Mouse (Mus musculus) heart, postnatal 4 days (tissue): ENCODE data around the gene Taz. TPM values are rescaled to one million over a fixed set of nuclear protein-coding genes. Genes with fewer than 3 reads are reported as not detected.

Experiments used
- DNase-seq: peaks from one replicate; pipeline ENCODE4 v3.0.0; 2021
- microRNA-seq, 2 experiments: library from miRNA; unstranded; fragments of <30 nt; microRNA quantifications; one replicate each; pipeline ENCODE4 v1.2.0; 2021 to 2022
- total RNA-seq, 2 experiments: library from RNA; stranded (reverse); gene quantifications; 2 replicates each; pipeline ENCODE4 v1.2.3; 2021

Taz gene
- total RNA-seq, 2 experiments from 2014 or later: 39.3 to 46.4 TPM

DNA sequence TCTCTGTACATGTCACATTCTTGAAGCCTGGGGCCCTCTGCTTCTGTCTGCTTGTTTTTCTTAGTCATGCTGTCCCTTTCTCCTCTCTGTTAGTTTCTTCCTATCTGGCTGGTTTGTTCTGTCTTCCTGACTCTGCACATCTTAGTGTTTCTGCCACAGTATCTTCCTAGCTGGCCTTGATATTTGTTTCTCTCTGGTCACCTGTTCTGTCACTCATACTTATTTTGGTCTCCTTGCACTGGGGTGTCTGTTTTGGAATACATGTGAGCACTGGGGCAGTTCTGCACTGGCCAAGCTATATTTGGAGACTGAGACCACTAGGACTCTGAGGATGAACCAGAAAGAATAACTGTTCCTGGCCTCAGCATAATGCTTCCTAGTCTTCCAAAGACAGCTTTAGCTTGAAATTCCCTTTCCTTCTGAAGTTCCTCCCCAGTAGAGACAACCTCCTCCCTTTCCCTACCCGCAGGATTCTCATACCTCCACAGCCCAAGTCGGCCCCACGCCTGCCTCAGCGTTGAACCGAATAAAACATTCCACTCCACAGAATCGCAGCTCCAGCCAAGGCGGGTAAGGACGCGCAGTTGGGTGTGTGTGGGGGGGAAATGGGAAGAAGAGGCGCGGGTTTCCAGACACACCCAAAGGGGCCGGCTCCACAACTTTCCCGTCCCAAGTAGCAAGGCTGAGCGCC is 526 bp upstream of the Taz start:
- DNase-seq: no peak

- DNase-seq: peak; percentile 87
These were observed 831 bp downstream of the Taz start for GRCm38 (mm10) chrX:74282395-74283091.

DNA sequence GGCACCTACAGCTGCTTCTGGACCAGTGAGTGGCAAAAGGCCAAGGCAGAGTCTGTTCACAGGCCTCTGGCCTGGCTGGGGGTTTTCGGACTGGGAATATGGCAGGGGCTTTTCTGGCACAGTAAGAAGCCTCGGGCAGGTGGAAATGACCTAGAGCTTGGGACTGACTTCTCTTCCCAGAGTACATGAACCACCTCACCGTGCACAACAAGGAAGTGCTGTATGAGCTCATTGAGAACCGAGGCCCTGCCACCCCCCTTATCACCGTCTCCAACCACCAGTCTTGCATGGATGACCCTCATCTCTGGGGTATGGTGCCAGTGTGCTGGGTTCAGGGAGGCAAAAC is 1.4 kb downstream of the Taz start:
- no peak for DNase-seq

DNA sequence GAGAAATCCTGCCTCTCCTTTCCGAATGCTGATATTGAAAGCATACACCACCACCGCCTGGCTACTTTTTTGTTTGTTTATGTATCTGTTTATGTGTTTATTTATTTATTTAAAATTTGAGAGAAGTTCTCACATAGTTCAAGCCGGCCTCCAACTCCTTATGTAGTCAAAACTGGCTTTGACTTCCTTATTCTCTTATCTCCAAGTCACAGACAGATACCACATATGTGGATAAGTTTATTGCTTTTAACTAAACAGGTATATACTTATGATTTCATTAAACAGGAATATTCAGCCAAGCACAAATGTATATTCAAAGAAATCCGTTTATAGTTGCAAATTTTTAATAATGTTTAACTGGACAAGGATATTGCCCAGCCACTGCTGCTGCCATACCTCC is 11.7 kb downstream of the Taz start:
- DNase-seq: no peak

DNA sequence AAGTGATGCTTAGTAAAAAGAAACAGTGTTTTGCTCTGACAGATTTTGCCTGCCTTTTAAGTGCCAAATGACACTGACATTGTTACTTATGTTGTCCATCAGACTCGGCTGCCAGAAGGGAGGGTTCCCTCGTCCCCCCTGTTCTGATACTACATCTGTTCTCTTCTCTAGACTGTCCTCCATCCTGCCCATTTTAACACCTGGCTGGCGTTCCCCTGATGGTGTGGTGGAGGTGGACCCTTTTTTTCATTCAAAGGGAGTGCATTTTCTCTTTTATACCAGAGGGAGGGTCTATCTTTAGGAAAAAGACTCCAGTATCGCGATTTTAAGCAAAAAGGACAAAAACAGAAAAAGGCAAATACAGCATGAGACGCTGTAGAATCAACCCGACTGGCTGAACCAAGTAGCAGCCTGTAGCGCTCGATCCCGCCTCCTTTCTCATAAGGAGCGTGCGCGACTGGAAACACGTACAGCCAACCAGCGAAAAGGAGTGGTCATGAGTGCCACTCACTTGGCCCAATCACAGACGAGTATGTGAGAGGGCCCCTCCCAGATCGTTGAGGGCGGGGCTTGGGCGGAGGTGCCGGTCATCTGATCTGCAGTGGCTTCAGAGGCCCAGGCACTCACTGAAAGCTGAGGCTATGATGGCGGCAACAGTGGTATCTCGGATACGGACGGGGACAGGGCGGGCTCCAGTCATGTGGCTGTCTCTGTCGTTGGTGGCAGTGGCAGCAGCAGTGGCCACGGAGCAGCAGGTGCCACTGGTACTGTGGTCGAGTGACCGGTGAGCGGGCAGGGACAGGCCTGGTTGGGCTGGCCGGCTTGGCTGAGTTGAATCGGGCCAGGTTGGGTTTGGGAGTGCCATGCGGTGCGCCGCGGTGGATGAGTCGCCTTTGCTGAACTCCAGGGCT is 15.1 kb downstream of the Taz start, which contains the start of gene Atp6ap1:
Atp6ap1 (plus strand) TSS at position 560 of the 911 bp plus-strand sequence.
- DNase-seq: peak; percentile 95

- DNase-seq: no peak
These were observed 16.6 kb downstream of the Taz start for GRCm38 (mm10) chrX:74298348-74298747.

- no peak for DNase-seq
These were observed 18.0 kb downstream of the Taz start for GRCm38 (mm10) chrX:74299721-74300120.

DNA sequence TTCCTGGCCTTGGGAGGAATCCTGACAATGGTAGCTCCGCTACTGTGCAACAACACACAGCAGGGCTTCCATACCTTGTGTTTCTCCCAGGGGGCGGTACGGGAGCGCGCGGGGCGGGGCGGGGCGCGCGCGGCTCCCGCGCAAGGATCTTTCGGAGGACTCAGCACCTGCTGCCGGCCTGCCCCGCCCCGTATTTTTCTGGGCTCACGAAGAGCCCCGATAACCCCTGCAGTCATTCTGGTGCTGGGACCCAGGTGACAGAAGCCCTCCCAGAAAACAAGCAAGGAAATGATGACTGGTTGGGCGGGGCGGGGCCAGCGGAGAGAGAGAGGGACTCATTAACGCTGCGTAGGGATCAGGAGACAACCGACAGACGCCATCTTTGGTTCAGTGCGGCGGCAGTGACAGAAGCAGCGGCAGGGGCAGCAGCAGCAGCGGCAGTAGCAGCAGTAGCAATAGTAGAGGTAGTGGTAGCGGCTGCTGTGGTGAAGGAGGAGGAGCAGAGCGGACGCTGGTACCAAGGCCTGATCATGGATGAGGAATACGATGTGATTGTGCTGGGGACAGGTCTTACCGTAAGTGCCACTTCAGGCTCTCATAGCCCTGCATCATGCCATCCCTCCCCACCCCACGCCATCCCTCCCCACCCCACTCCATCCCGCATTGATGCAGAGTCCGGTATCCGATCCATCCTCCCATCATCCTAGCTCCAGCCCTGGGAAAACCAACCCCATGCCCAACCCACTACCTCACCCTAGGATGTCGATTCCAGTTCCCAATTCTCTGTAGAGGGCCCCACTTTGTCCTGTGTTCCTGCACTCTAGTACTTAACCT is 23.4 kb downstream of the Taz start, which contains the start of gene Gdi1:
Gdi1 (plus strand) TSS at position 132 of the 834 bp plus-strand sequence.
- DNase-seq: peak; percentile 75

DNA sequence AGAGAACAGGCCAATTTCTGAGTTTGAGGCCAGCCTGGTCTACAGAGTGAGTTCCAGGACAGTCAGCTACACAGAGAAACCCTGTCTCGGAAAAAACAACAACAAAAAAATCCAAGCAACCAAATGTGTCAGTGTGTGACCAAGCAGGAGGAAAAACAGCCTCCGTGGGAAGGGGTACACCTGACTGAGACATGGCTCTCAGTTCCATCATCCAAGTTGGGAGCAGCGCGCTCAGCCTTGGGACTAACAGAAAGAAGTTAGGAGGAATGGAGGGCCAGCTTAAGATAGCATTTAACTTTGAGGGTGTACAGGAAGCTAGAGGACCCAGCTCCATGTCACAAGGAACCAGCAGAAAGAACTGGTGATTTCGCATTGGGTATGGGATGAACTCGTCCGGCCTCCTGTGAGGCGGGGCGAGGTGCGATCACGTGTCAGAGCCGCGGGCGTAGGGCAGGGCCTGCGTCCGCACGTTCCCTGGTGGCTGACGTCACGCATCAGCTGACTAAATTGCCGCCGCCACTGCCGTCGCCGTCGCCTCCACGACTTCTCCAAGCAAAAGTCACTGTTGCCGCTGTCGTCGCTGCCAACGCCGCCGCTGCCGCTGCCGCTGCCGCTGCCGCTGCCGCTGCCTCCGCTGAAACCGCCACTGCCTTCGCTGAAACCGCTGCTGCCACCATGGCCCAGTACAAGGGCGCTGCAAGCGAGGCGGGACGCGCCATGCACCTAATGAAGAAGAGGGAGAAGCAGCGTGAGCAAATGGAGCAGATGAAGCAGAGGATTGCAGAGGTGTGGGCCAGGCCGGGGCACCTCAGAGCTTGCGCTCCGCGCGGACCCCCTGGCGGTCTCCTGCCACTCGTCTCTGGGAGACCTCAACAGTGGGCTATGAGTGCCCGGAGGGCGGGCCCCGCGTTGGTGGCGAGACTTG is 31.1 kb downstream of the Taz start, which contains the start of gene Fam50a:
Fam50a (plus strand) TSS at position 494 of the 925 bp plus-strand sequence.
- DNase-seq: peak; percentile 87

DNA sequence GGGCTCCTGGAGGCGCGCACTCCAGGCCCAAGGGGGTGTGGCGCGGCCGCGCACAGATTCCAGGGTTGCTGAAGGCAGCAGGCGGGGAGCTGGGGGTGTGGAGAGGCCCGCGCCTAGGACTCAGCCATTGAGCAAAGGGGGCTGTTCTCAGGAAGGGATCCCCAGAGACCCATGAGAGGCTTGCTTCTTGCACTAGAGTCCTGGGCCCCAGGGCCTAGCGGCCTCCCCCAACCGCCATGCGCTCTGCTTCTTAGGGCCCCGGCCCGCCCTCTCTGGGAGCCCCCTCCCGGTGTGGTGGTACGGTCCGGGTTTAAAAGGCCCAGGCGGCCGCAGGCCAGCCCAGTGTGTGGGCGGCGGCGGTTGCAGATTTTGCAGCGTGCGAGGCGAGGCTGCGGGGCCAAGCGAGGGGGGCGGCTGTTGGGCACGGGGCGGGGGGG is 47.0 kb downstream of the Taz start, which contains the start of gene Plxna3:
Plxna3 (plus strand) TSS at position 342 of the 437 bp plus-strand sequence.
- peak; percentile 71 for DNase-seq

DNA sequence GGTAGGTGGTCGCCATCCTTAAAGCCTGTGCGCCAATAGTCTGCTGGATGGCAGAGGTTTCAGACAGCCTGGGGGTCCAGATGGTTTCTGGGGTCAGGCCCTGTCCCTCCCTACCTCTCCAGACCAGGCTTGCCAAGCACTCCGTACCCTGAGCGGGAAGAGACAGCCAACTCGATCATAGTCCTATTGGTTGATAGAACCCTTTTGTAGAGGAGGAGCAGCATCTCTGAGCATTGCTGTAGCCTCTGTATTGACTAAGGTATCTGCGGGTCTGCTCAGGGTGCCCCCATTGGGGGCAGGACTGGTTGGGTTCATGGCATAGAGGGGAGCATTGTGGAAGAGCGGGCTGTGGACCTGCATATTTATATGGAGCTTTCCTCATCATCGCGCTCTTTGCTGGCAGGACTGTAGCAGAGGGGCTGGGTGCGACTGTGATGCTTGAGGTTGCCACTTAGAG is 47.5 kb downstream of the Taz start:
- DNase-seq: no peak

- no peak for DNase-seq
These were observed 48.6 kb downstream of the Taz start for GRCm38 (mm10) chrX:74330166-74330930.

Small RNA genes lying within 50 kb of the gene (microRNA-seq; reads per million reads assigned to microRNA genes)
- gene Mir7091: 1.2 to 3.1 reads per million in 2 experiments
- gene Mir7092: 0 reads per million in 2 experiments

Other genes with a start within 250 kb of the Taz start
- gene Opn1mw, start 154.4 kb upstream of the Taz start, total RNA-seq: not detected
- 10 to 100 TPM; 37.6 to 39.6 TPM for gene Mecp2, start 146.5 kb upstream of the Taz start, total RNA-seq
- gene Tex28, start 114.1 kb upstream of the Taz start, total RNA-seq: not detected
- gene Tktl1, start 104.7 kb upstream of the Taz start, total RNA-seq: not detected
- gene Flna, start 32.1 kb upstream of the Taz start, total RNA-seq: 100 to 1,000 TPM; 375 to 378 TPM
- 10 to 100 TPM; 57.6 to 61.6 TPM for gene Emd, start 27.2 kb upstream of the Taz start, total RNA-seq
- gene Rpl10, start 11.1 kb upstream of the Taz start, total RNA-seq: 100 to 1,000 TPM; 297 to 347 TPM
- gene Dnase1l1, start 425 bp downstream of the Taz start, total RNA-seq: 10 to 100 TPM; 11.7 to 12.5 TPM
- gene Atp6ap1, start 15.2 kb downstream of the Taz start, total RNA-seq: 100 to 1,000 TPM; 103 to 109 TPM
- 10 to 100 TPM; 85.1 to 95.7 TPM for gene Gdi1, start 23.1 kb downstream of the Taz start, total RNA-seq
- gene Fam50a, start 31.1 kb downstream of the Taz start, total RNA-seq: 10 to 100 TPM; 38.6 to 39.7 TPM
- 1 to 10 TPM; 2.8 to 3.6 TPM for gene Plxna3, start 47.2 kb downstream of the Taz start, total RNA-seq
- gene Lage3, start 71.7 kb downstream of the Taz start, total RNA-seq: 10 to 100 TPM; 51.8 to 54.6 TPM
- gene Ubl4a, start 91.3 kb downstream of the Taz start, total RNA-seq: 10 to 100 TPM; 48.3 to 50.5 TPM
- 1 to 10 TPM; 7.8 to 7.9 TPM for gene Slc10a3, start 91.4 kb downstream of the Taz start, total RNA-seq
- gene Fam3a, start 111.4 kb downstream of the Taz start, total RNA-seq: 10 to 100 TPM; 16.6 to 24.0 TPM
- gene Ikbkg, start 111.4 kb downstream of the Taz start, total RNA-seq: 10 to 100 TPM; 39.7 to 40.8 TPM
- gene G6pdx, start 147.3 kb downstream of the Taz start, total RNA-seq: 1 to 10 TPM; 9.1 to 10.0 TPM
- gene Gm6880, start 199.5 kb downstream of the Taz start, total RNA-seq: not detected